Mouse (Mus musculus) left cerebral cortex, postnatal 10 days (tissue): ENCODE measurements around the gene Cd40. TPM values are rescaled to one million over a fixed set of nuclear protein-coding genes. Genes with fewer than 3 reads are reported as not detected.

Experiments used
- DNase-seq, 2 experiments: peaks; one replicate each; pipeline ENCODE4 v3.0.0; 2021 to 2022; ENCODE audit warnings: low spot score in 2 of 2, mixed read lengths in 1 of 2; ENCODE audit errors: extremely low spot score in 1 of 2
- intact Hi-C: fragments of 180-260 bp; cut with DNase I; formaldehyde crosslinking; loops from one replicate; pipeline ENCODE4 v1.15.1; 2025
- total RNA-seq, 2 experiments: library from RNA; stranded (reverse); gene quantifications; 2 replicates each; pipeline ENCODE4 v1.2.3; 2021

The Cd40 gene
- total RNA-seq = 1 to 10 TPM; 1.2 to 2.5 TPM

DNA sequence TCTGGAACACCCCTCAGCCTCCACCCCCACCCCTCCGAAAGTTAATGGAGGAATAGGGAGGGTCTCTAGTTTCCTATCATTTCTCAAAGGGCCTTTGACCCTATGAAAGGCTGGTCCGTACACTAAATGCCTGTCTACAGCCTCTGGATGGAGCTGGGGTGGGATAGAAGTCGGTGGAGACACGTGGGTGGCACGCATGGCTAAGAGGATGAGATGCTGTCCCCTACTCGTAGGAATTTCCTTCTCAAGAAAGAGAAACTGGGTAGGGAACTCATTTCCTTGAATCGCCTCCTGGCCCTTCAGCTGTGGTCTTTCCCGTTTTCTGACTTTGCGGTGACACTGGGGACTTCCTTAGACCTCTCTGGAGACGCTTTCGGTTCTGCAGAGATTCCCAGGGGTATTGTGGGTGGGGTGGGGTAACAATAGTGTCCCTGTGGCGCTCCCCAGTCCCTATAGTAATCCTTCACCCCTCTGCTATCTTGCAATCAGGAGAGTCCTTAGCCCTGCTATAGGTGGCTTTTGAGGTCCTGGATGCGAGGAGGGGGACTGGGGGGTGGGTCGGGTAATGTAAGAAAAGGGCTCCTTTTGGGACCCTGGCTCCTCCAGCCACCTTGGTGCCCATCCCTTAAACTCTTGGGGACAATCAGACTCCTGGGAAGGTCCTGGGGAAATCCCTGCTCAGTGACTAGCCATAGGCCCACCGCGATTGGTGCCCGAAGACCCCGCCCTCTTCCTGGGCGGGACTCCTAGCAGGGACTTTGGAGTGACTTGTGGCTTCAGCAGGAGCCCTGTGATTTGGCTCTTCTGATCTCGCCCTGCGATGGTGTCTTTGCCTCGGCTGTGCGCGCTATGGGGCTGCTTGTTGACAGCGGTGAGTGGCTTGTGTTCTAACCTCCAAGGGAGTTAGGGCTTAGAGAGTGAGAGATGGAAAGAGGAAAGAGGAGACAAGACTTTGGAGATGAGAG lies at the start of gene Cd40:
Gene Cd40, plus strand, starts transcription at position 740 of the 965 bp plus-strand sequence.
- DNase-seq = peak in 1 of 2 experiments; percentile 90
- intact Hi-C loops = no loop called here

DNA sequence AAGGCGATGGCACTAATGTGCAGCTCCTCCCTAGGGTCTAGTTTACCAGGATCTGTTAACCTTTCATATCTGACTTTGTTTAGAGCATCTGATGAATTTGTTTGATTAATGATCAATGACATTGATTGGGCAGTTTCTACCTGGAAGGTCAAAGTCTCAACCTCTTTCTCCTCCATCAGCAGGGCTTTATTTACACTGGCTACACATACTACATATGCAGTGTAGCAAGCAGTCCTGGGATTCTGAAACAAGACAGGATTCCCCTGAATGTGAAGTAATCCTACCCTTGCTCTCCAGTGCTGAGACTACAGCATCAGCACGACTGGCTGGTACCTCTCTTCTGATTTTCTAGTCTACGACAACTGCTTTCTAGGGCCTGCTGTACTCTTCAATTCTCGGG lies 48.6 kb upstream of the Cd40 start:
- DNase-seq = no peak
- intact Hi-C loops = no loop called here

DNA sequence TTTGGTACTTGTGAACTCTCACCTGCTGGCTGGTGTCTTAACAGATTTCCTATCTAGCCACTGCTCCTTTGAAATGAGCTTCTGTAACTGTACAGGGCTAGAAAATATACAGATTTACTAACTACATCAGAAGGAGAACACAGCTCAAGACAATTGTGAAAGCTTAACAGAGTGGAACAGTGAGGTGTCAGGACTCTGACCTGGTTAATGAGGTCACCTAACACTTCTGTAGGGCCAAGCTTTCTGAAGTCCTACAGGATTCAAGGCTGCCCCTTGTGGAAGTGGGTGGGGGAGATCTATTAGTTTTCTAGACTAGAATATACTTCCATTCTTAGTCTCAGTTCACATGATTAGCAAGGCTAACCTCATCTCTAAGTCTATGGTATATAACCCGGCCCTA lies 47.4 kb upstream of the Cd40 start:
- DNase-seq = no peak
- intact Hi-C loops = no loop called here

DNA sequence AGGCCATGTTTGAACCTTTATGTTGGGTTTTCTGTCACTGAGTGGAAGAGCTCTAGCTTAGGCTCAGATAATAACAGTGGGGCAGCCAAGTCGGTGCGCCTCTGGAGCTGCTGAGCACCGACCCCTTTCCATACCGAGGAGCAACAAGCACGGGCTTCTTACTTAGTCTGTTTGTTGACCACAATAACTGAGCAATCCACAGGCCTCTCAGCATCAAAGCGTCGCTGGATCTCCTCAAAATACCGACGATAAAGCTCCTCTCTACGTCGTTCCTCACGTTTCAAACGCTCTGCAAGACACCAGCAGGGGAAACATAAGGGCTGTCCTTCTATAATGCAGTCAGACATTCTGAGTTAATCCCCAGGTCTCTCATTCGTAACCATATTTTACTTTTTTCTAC lies 46.3 kb upstream of the Cd40 start:
- intact Hi-C loops = no loop called here
- DNase-seq = no peak

DNA sequence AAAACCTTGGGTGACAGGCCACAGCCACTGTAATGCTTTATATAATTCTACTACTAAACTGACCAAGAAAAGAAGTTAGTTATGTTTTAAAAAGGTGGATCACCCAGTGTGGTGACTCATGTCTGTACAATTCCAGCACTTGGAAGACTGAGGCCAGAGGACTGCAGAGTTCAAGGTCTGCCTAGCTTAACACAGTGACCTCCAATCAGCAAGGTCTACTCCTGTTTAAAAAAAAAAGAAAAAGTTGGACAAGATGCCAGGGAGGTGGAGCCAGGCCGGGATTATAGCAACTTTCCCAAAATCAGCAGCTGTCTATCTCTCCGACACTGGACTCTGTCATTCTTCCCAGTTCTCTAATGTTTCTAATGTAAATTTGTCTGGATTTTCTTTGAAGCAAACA lies 45.8 kb upstream of the Cd40 start:
- intact Hi-C loops = no loop called here
- DNase-seq = no peak

DNA sequence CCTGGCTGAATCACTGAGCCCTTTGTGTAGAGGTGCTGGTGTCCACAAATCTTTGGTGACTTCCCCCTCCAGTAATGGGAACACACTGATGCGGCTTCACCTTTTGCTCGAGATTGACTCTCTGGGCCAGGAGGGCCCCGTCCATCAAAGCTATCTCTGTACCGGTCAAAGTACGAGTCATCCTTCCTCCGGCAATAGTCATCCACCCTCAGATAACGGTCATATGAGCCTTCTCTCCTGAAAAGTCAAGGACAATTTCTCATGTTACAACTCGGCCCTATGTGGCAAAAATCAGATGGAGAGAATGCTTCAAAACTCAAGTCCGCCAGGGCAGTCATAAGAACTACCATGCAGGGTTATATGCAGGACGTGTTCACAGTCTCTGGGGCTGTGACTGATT lies 45.1 kb upstream of the Cd40 start:
- DNase-seq = no peak
- intact Hi-C loops = no loop called here

DNA sequence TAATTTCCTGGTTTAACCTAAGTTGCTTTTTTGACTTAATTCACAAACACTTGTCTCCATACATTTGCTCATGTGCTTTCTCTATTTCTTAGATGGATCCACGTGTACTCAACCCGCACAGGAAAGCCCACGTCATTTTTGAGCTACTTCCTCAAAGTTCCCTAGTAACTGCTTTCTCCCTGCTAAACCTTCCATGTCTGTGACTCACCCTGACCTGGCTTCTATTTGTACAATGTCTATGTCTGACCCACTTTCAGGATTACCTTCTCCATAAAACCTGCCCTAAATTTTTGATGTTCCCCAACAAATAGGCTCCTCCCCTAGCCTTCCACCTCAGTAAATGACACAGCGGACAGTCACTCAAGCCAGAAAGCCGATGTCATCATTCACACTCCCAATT lies 40.5 kb upstream of the Cd40 start:
- DNase-seq = no peak
- intact Hi-C loops = no loop called here

DNA sequence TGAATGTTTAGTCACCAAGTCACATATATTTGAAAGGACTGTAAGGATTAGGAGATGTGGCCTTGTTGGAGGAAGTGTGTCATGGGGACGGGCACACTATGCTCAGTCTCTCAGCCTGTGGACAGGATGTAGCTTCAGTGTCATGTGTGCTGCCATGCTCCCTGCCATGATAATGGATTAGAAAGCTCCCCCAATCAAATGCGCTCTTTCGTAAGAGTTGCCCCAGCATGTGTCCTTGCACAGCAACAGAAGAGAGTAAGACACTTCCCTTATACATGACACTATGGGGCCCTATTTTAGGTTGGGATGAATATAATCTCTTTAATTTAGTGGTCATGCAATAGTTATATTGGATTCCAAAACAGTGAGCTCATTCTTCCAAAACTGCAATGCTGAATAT lies 34.9 kb upstream of the Cd40 start:
- intact Hi-C loops = no loop called here
- DNase-seq = no peak

DNA sequence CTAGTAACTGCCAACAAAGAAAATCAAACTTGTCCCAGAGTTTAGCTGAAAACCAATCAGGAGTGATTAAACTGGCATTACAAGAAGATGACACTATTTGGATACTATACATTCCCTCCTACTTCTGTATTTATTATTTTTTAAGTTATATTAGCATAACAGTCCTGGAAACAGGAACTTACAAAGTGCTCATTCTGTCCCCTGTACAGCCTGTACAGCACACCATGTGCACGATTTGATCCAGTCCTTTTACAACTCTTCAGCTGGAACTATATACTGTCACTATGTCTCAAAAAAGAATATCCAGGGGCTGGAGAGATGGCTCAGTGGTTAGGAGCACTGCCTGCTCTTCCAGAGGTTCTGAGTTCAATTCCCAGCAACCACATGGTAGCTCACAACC lies 28.3 kb upstream of the Cd40 start:
- no peak for DNase-seq
- intact Hi-C loops = no loop called here

DNA sequence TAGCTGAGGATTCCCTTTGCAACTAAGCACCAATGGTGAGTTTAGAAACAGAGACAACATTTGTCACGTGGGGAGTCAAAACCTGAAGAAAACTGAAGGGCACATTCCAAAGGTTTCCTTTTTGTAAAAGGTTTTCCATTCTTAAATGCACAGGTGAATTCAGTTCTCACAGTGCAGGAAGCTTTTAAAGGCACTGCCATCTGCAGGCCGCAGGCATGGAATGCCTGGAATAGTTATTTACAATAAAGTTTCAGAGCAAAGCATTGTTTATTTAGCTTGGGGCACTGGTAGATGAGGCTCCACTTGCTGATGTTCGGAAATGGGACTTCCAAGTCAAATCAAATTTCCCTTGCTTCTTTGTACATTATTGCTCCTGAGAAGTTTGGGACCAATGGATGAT lies 22.9 kb upstream of the Cd40 start:
- intact Hi-C loops = loop anchor here (5.0 kb wide), 1 partner anchor 65 kb away; no protein-coding TSS in a partner anchor
- no peak for DNase-seq

DNA sequence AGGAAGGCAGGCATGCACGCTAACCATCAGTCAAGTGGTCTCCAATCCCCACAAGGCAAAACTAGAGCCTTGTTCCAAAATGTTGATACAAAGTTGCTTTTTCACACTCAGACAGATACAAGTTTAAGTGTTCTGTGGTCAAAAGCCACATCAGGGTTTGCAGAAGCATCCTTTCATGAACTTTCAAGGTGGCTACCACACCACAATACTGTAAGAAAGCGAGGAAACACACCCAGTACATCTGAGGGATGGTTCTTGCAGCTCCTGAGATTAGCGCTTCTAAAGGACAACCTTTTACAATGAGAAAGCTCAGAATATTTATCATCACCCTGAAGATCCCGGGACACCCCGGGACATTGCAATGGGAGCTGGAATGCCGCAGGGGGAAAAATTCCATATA lies 22.1 kb upstream of the Cd40 start:
- intact Hi-C loops = loop anchor here (5.0 kb wide), 1 partner anchor 66 kb away; no protein-coding TSS in a partner anchor
- no peak for DNase-seq

DNA sequence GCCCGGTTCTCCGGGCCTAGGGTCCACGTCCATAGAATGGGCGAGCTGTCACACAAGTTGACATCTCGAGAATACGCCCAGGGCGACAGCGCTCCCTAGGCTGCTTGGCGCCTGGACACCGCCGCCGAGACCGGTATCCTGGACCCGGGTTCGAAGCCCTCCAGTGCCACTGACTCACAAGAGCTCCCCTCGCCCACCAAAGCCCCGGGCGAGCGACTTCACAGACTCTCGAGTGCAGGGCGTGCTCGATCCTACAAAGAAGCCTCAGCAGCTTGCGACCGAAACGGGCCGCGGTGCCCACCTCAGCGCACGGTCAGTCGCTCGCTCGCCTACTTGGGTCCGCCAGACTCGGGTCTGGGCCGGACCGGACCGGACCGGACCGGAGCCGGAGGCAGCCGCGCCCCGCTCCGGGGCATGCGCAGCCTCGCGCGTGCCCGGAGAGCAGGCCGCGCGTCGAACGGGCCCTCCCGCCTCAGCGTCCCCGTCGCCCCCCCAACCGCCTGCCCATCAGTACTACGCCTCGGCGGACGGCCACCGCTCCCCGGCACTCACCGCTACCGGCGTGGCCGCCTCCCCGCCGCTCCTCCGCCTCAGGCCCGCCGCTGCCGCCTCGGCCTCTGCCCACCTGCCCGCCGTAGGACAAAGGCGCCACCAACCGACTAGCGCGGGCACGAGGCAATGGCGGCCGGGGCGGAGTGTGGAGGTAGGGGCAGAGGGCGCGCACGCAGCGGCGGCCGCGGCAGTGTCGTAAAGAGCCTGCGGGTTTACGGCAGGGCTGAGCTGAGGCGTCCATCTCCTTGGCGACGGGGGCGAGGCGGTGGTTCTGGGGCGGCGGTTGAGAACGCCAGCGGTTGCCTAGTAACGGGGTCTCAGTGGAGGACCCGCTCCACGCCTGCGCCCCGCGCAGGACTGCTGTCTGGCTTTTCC lies 21.0 kb upstream of the Cd40 start, which contains the start of gene Ncoa5:
Gene Ncoa5, minus strand, starts transcription at position 737 of the 927 bp plus-strand sequence.
- intact Hi-C loops = loop anchor here (5.0 kb wide), 1 partner anchor 67 kb away; no protein-coding TSS in a partner anchor
- peak; percentile 98 to 99 for DNase-seq

DNA sequence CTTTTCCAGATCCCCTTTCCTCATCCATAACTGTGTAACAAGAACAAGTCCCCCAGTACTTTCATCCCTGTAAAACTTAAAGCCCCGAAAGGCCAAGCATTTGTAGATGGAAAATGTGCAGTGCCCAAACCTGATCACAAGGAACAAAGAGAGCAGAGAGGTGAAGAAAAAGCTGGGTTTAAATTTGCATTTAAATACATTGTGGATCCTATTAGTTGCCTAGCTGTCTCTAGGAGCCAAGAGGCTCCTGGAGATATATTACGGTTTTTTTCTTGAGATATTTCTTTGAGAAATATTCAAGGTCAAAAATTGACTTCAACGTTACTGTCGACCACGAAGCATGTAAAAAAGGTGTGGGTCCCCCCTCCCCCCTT lies 20.4 kb upstream of the Cd40 start:
- no peak for DNase-seq
- intact Hi-C loops = no loop called here

DNA sequence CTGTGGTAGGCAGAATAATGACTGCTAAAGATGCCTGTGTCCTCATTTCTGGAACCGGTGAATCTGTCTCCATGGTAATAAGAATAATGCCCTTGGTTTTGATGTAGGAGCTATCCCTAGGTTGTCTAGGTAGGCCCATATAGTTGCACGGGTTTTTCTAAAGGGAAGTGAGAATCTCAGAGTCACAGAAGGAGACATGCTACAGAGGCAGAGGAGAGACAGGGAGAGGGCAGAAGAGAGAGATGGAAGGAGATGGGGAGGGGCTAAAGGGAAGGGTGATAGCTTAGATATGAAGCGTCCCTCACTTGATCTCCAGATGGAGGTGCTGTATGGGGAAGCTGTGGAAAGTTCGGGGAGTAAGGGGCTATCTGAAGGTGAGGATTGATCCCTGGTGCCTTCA lies 18.0 kb upstream of the Cd40 start:
- no peak for DNase-seq
- intact Hi-C loops = no loop called here

DNA sequence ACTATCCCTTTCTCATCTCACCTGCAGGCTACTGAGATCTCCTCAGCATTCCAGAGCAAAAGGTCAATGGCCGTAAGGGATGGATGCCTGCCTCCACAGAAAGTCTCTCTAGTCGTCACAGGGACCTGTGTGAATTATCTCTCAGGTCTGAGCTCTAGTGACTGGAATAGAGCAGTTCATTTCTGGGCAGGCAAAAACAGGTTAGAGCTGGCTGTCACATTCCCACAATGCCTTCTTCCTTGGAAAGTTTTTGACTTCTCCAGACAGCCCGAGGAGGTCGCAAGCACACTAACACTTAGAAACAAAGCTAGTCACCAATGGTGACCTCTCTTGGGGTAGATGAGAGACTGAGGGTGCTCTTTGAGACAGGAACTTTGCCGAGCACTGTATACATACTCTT lies 13.3 kb upstream of the Cd40 start:
- intact Hi-C loops = no loop called here

DNA sequence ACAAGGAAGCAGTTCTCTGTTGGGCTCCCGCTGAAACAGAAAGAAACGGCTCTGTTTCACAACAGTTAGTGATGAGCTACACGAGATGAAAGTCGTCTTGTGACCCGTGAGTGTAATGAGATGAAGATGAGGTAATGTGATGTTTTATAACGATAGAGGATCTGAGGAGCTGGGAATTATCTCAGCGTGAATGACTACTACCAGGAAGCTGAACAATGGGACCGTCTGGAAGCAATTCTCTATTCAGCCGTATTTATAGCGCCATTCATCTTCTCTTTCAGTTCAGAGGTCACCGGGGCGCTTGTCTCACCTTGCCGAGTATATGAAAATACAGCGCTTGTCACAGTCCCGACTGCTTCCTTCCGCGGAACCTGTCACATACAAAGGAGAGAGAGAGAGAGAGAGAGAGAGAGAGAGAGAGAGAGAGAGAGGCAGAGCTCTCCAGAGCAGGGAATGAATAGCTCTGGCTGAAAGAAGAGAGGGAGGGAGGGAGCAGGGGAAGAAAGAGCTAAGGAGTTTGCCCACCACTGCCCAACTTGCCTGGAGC lies 12.3 kb upstream of the Cd40 start:
- intact Hi-C loops = no loop called here
- DNase-seq = no peak

More for the DNA sequence above, 13.3 kb upstream of the Cd40 start:
- no peak for DNase-seq

DNA sequence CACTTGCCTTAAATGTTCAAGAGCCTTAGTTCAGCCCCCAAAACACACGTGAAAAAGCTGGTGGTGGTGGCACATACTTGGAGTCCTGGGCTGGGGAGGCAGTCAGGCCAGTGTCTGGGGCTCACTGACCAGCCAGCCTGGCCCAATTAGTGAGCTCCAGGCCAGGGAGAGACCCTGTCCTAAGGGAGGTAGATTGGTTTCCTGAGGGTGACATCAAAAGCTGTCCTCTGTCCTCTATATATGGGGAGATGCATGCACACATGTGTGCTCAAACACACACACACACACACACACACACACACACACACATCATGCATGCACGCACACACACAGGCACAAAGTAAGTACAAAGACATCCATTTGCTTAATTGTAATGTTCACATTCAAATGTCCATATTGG lies 11.7 kb upstream of the Cd40 start:
- intact Hi-C loops = no loop called here
- DNase-seq = no peak

DNA sequence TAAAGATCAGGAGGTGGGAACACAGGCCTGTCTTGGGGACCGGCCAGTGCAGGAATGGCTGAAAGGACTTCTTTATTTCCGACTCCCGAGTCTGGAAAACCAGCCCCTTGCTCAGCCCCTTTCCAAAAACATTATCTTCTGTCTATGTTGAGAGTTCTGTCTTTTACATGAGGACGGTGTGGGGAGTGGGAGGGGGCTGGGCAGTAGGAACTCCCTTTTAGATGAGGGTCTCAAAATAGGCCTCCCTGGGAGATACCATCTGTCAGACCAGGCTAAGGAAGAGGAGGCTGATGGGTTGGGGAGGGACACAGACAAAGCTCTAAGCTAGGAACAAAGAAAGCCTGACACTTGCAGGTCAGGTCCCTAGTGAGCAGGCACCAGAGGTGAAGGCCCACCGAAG lies 6.4 kb upstream of the Cd40 start:
- intact Hi-C loops = no loop called here
- DNase-seq = peak in 1 of 2 experiments; percentile 31

DNA sequence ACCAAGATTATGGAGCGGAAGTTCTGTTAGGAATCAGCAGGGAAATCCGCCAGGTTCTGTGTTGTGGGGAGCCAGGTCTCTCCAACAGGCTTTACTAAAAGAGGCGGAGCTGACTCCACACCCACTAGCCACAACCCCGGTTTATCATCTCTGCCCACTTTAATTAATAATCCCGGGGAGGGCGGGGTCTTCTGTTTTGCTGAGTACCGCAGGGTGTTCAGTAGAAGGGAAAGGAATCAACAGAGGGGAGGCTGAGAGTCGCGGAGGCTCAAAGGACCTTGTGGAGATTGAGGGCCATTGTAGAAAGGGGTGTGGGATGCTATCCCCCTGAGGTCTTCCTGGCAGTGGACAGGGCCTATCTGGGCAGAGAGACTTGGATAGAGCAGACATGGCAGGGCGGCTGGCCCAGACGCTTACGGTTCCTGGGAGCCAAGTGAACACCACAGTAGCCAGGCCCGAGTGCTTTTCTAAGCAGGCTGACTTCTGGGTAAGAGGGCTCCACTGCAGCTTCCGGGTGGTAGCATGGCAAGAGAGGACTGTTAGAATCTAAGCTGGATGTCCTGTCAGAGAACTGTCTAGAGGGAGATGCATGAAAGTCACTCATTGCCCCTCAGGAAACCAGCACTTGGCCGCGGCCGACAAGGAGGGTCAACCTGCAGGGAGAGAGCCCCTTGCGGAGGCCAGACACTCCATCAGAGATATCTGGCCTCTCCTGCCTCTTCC lies 4.4 kb upstream of the Cd40 start:
- intact Hi-C loops = no loop called here
- peak in 1 of 2 experiments; percentile 20 for DNase-seq
